Mouse (Mus musculus) MEL (cell line): ENCODE data around the gene Tmem106c. TPM values are rescaled to one million over a fixed set of nuclear protein-coding genes. Genes with fewer than 3 reads are reported as not detected.

ENCODE experiments used
- DNase-seq: peaks from one replicate; pipeline ENCODE4 v3.0.0; 2011; ENCODE audit warnings: low read depth, low spot score
- H3K27ac ChIP-seq: 2 replicates; pipeline ENCODE4 v1.5.1; 2012; ENCODE audit warnings: low read depth, mild to moderate bottlenecking, control low read depth, low read length, moderate library complexity; ENCODE audit not compliant: control insufficient read depth
- H3K27me3 ChIP-seq, 2 experiments: fragments of 150-350 bp in 1 of 2; sonication (generic) in 1 of 2; 2 replicates each; pipeline ENCODE4 v1.6.1; 2012; ENCODE audit warnings: low read length in 2 of 2, mild to moderate bottlenecking in 2 of 2, improper control_type of control experiment in 1 of 2, moderate library complexity in 1 of 2; ENCODE audit not compliant: insufficient read depth in 2 of 2, control insufficient read depth in 1 of 2
- H3K36me3 ChIP-seq, 2 experiments: 2 replicates each; pipeline ENCODE4 v1.6.1; 2012 to 2014; ENCODE audit warnings: low read length in 2 of 2, improper control_type of control experiment in 1 of 2, inconsistent platforms in 1 of 2, mild to moderate bottlenecking in 1 of 2; ENCODE audit not compliant: insufficient read depth in 2 of 2, control insufficient read depth in 1 of 2
- H3K4me1 ChIP-seq, 2 experiments: fragments of 150-350 bp in 1 of 2; sonication (generic) in 1 of 2; 2 replicates each; pipeline ENCODE4 v1.6.1; 2012; ENCODE audit warnings: low read length in 2 of 2, improper control_type of control experiment in 1 of 2, mild to moderate bottlenecking in 1 of 2; ENCODE audit not compliant: insufficient read depth in 2 of 2, control insufficient read depth in 1 of 2
- H3K4me3 ChIP-seq, 2 experiments: fragments of 150-350 bp in 1 of 2; sonication (generic) in 1 of 2; 2 replicates each; pipeline ENCODE4 v1.5.1; 2012; ENCODE audit warnings: low read depth in 2 of 2, low read length in 2 of 2, mild to moderate bottlenecking in 2 of 2, moderate library complexity in 2 of 2, control low read depth in 1 of 2, improper control_type of control experiment in 1 of 2; ENCODE audit not compliant: control insufficient read depth in 1 of 2, insufficient read depth in 1 of 2
- H3K79me2 ChIP-seq: 2 replicates; pipeline ENCODE4 v1.6.1; 2012; ENCODE audit warnings: mild to moderate bottlenecking, low read length, moderate library complexity; ENCODE audit not compliant: control insufficient read depth, poor library complexity, insufficient read depth
- H3K9ac ChIP-seq: 2 replicates; pipeline ENCODE4 v1.6.1; 2012; ENCODE audit warnings: low read depth, mild to moderate bottlenecking, control low read depth, low read length, moderate library complexity; ENCODE audit not compliant: control insufficient read depth, poor library complexity, severe bottlenecking
- H3K9me3 ChIP-seq: fragments of 150-350 bp; sonication (generic); replicated peaks from 2 replicates; pipeline ENCODE4 v1.6.1; 2012; ENCODE audit warnings: mild to moderate bottlenecking, low read length, improper control_type of control experiment, moderate library complexity; ENCODE audit not compliant: insufficient read depth
- CHD1 ChIP-seq: IDR thresholded peaks from 2 replicates; pipeline ENCODE4 v1.6.1; 2012; ENCODE audit warnings: low read depth, mild to moderate bottlenecking, inconsistent platforms, low read length, improper control_type of control experiment
- E2F4 ChIP-seq: IDR thresholded peaks from 2 replicates; pipeline ENCODE4 v1.6.1; 2011; ENCODE audit warnings: low read depth, low read length, improper control_type of control experiment, borderline replicate concordance
- ELF1 ChIP-seq: IDR thresholded peaks from 2 replicates; pipeline ENCODE4 v1.6.1; 2014; ENCODE audit warnings: low read depth, mild to moderate bottlenecking, inconsistent platforms, low read length, improper control_type of control experiment, moderate library complexity
- ETS1 ChIP-seq: IDR thresholded peaks from 2 replicates; pipeline ENCODE4 v1.6.1; 2012; ENCODE audit warnings: low read depth, mild to moderate bottlenecking, inconsistent platforms, low read length, improper control_type of control experiment, moderate library complexity
- HCFC1 ChIP-seq: IDR thresholded peaks from 2 replicates; pipeline ENCODE4 v1.6.1; 2012; ENCODE audit warnings: low read depth, mild to moderate bottlenecking, inconsistent platforms, low read length, improper control_type of control experiment, moderate library complexity
- JUND ChIP-seq: IDR thresholded peaks from 2 replicates; pipeline ENCODE4 v1.6.1; 2011; ENCODE audit warnings: low read depth, mild to moderate bottlenecking, improper control_type of control experiment, low read length
- KAT2A ChIP-seq: conservative IDR thresholded peaks from 2 replicates; pipeline ENCODE4 v1.6.1; 2012; ENCODE audit warnings: low read depth, low read length, improper control_type of control experiment, inconsistent platforms
- MXI1 ChIP-seq: IDR thresholded peaks from 2 replicates; pipeline ENCODE4 v1.6.1; 2011; ENCODE audit warnings: mild to moderate bottlenecking, low read depth, low read length, improper control_type of control experiment
- MYC ChIP-seq: IDR thresholded peaks from 2 replicates; pipeline ENCODE4 v1.6.1; 2011; ENCODE audit warnings: low read depth, mild to moderate bottlenecking, low read length, improper control_type of control experiment, moderate library complexity
- NELFE ChIP-seq: IDR thresholded peaks from 2 replicates; pipeline ENCODE4 v1.6.1; 2011; ENCODE audit warnings: low read depth, low read length, improper control_type of control experiment
- POLR2A ChIP-seq, 2 experiments: IDR thresholded peaks; 2 replicates each; pipeline ENCODE4 v1.6.1; 2011 to 2012; ENCODE audit warnings: low read length in 2 of 2, mild to moderate bottlenecking in 2 of 2, control low read depth in 1 of 2, improper control_type of control experiment in 1 of 2, low read depth in 1 of 2, moderate library complexity in 1 of 2; ENCODE audit not compliant: control insufficient read depth in 1 of 2, insufficient read depth in 1 of 2, poor library complexity in 1 of 2
- POLR2AphosphoS2 ChIP-seq: IDR thresholded peaks from 2 replicates; pipeline ENCODE4 v1.6.1; 2011; ENCODE audit warnings: low read length, improper control_type of control experiment
- TCF12 ChIP-seq: IDR thresholded peaks from 2 replicates; pipeline ENCODE4 v1.6.1; 2014; ENCODE audit warnings: low read depth, mild to moderate bottlenecking, inconsistent platforms, low read length, improper control_type of control experiment, moderate library complexity
- UBTF ChIP-seq: IDR thresholded peaks from 2 replicates; pipeline ENCODE4 v1.6.1; 2012; ENCODE audit warnings: low read depth, mild to moderate bottlenecking, inconsistent platforms, low read length, improper control_type of control experiment, moderate library complexity, borderline replicate concordance; ENCODE audit not compliant: insufficient read depth
- USF1 ChIP-seq: IDR thresholded peaks from 2 replicates; pipeline ENCODE4 v1.6.1; 2014; ENCODE audit warnings: low read depth, mild to moderate bottlenecking, inconsistent platforms, low read length, improper control_type of control experiment, moderate library complexity
- USF2 ChIP-seq, 2 experiments: IDR thresholded peaks; 2 replicates each; pipeline ENCODE4 v1.6.1; 2011 to 2012; ENCODE audit warnings: improper control_type of control experiment in 2 of 2, low read length in 2 of 2, borderline replicate concordance in 1 of 2, inconsistent platforms in 1 of 2, low read depth in 1 of 2, mild to moderate bottlenecking in 1 of 2; ENCODE audit not compliant: insufficient read depth in 1 of 2
- ZKSCAN1 ChIP-seq: IDR thresholded peaks from 2 replicates; pipeline ENCODE4 v1.6.1; 2012; ENCODE audit warnings: low read depth, mild to moderate bottlenecking, inconsistent platforms, low read length, improper control_type of control experiment, moderate library complexity
- ZMIZ1 ChIP-seq: IDR thresholded peaks from 2 replicates; pipeline ENCODE4 v1.6.1; 2012; ENCODE audit warnings: low read depth, mild to moderate bottlenecking, inconsistent platforms, low read length, improper control_type of control experiment, moderate library complexity
- ZNF384 ChIP-seq: IDR thresholded peaks from 2 replicates; pipeline ENCODE4 v1.6.1; 2012; ENCODE audit warnings: low read depth, mild to moderate bottlenecking, inconsistent platforms, low read length, improper control_type of control experiment
- polyA plus RNA-seq, 2 experiments: library from polyadenylated mRNA; stranded (reverse) in 1 of 2; unstranded in 1 of 2; fragments of >175 nt in 1 of 2; fragments of >200 nt in 1 of 2; gene quantifications; 2 replicates each; pipeline versions ENCODE4 v1.2.1 to v1.2.4; 2012; ENCODE audit warnings: low replicate concordance in 2 of 2, low read depth in 1 of 2; ENCODE audit not compliant: insufficient read length in 2 of 2, insufficient read depth in 1 of 2, missing spikeins in 1 of 2
- total RNA-seq: library from RNA; depleted of rRNA; stranded (reverse); fragments of 300-350 nt; gene quantifications from 2 replicates; pipeline ENCODE4 v1.2.3, GENCODE M21; 2012

Gene Tmem106c
- total and polyA plus RNA-seq, 3 experiments = 54.3 to 121 TPM; not detected in 1

DNA sequence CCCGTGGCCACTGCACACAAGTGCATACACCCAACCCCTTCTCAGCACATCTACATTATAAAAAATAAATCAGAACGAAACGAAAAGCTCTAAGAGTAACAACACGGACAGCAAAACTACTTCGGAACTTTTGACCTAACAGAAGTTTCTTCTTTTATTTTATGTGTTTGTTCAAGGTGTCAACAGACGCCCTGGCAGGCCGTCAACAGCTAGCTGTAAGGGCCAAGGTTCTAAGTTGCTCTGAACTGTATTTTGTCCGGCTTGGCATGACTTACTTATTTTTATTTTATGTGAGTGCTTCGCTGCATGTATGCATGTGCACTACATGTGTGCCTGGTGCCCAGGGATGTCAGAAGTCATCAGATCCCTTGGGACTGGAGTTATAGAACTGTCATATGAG is 42.2 kb upstream of the Tmem106c start:
- TF ChIP-seq CHD1 (no peak), E2F4 (no peak), MXI1 (no peak), KAT2A (no peak), ZMIZ1 (no peak), JUND (no peak)
- TF ChIP-seq, all 39 proteins: peak for 0

DNA sequence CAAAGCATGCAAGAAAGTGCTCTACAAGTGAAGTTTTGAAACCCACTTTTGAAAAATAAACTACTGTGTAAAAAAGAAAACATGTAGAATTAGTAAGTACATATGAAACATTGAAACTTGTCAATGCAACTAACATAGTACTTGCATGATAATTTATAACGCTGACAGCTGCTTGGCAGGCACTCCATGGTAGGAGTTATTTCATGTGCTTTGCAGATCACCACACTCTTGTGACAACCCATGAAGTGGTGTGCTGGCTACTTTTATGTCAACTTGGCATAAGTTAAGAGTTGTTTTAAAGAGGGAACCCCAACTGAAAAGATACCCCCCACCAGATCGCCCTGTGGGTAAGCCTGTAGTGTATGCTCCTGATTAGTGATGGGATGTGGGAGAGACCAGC is 41.6 kb upstream of the Tmem106c start:
- no peaks in the 10 kb centered on the region for H3K79me2 ChIP-seq
- DNase-seq = no peak
- peaks cover 0 to 5% of the 10 kb centered on the region in 2 experiments; a peak in 2 of 4 replicates for H3K36me3 ChIP-seq
- H3K9ac ChIP-seq = no peak overlapping the region
- TF ChIP-seq ETS1 (no peak), NELFE (no peak), USF1 (no peak), POLR2A (IDR thresholded peaks at IDR 0.05; ENCODE audit: control insufficient read depth in 1 of 2, insufficient read depth in 1 of 2, low read depth in 1 of 2, low read length in 2 of 2, poor library complexity in 1 of 2) (no peak), ELF1 (no peak), E2F4 (no peak), MXI1 (no peak), TCF12 (no peak), USF2 (IDR thresholded peaks at IDR 0.05; ENCODE audit: borderline replicate concordance in 1 of 2, insufficient read depth in 1 of 2, low read depth in 1 of 2, low read length in 2 of 2) (no peak), MYC (no peak), UBTF (no peak), ZKSCAN1 (no peak), POLR2AphosphoS2 (no peak), HCFC1 (no peak), ZNF384 (no peak)
- H3K27me3 ChIP-seq = peaks cover 11% of the 10 kb centered on the region in 2 experiments
- H3K4me1 ChIP-seq = peaks cover 0 to 6% of the 10 kb centered on the region in 2 experiments; a peak in 1 of 4 replicates
- no peak overlapping the region for H3K4me3 ChIP-seq
- H3K9me3 ChIP-seq = no peaks in the 10 kb centered on the region
- no peak overlapping the region for H3K27ac ChIP-seq

More for the DNA sequence above, 42.2 kb upstream of the Tmem106c start:
- Histone ChIP-seq H3K79me2 (no peaks in the 10 kb centered on the region), H3K4me1 (peaks cover 0 to 6% of the 10 kb centered on the region in 2 experiments; a peak in 1 of 4 replicates), H3K27me3 (peaks cover 13 to 16% of the 10 kb centered on the region in 2 experiments), H3K4me3 (no peak overlapping the region), H3K9ac (no peak overlapping the region), H3K27ac (no peak overlapping the region), H3K9me3 (no peaks in the 10 kb centered on the region), H3K36me3 (peaks cover 0 to 5% of the 10 kb centered on the region in 2 experiments; a peak in 2 of 4 replicates)
- no peak for DNase-seq
